Mouse (Mus musculus) MEL (cell line): ENCODE data around the gene Washc4. TPM values are rescaled to one million over a fixed set of nuclear protein-coding genes. Genes with fewer than 3 reads are reported as not detected.

Experiments
- DNase-seq: peaks from one replicate; pipeline ENCODE4 v3.0.0; 2011; ENCODE audit warnings: low read depth, low spot score
- H3K27ac ChIP-seq: 2 replicates; pipeline ENCODE4 v1.5.1; 2012; ENCODE audit warnings: low read depth, mild to moderate bottlenecking, control low read depth, low read length, moderate library complexity; ENCODE audit not compliant: control insufficient read depth
- H3K27me3 ChIP-seq, 2 experiments: fragments of 150-350 bp in 1 of 2; sonication (generic) in 1 of 2; 2 replicates each; pipeline ENCODE4 v1.6.1; 2012; ENCODE audit warnings: low read length in 2 of 2, mild to moderate bottlenecking in 2 of 2, improper control_type of control experiment in 1 of 2, moderate library complexity in 1 of 2; ENCODE audit not compliant: insufficient read depth in 2 of 2, control insufficient read depth in 1 of 2
- H3K36me3 ChIP-seq, 2 experiments: 2 replicates each; pipeline ENCODE4 v1.6.1; 2012 to 2014; ENCODE audit warnings: low read length in 2 of 2, improper control_type of control experiment in 1 of 2, inconsistent platforms in 1 of 2, mild to moderate bottlenecking in 1 of 2; ENCODE audit not compliant: insufficient read depth in 2 of 2, control insufficient read depth in 1 of 2
- H3K4me1 ChIP-seq, 2 experiments: fragments of 150-350 bp in 1 of 2; sonication (generic) in 1 of 2; 2 replicates each; pipeline ENCODE4 v1.6.1; 2012; ENCODE audit warnings: low read length in 2 of 2, improper control_type of control experiment in 1 of 2, mild to moderate bottlenecking in 1 of 2; ENCODE audit not compliant: insufficient read depth in 2 of 2, control insufficient read depth in 1 of 2
- H3K4me3 ChIP-seq, 2 experiments: fragments of 150-350 bp in 1 of 2; sonication (generic) in 1 of 2; 2 replicates each; pipeline ENCODE4 v1.5.1; 2012; ENCODE audit warnings: low read depth in 2 of 2, low read length in 2 of 2, mild to moderate bottlenecking in 2 of 2, moderate library complexity in 2 of 2, control low read depth in 1 of 2, improper control_type of control experiment in 1 of 2; ENCODE audit not compliant: control insufficient read depth in 1 of 2, insufficient read depth in 1 of 2
- H3K79me2 ChIP-seq: 2 replicates; pipeline ENCODE4 v1.6.1; 2012; ENCODE audit warnings: mild to moderate bottlenecking, low read length, moderate library complexity; ENCODE audit not compliant: control insufficient read depth, poor library complexity, insufficient read depth
- H3K9ac ChIP-seq: 2 replicates; pipeline ENCODE4 v1.6.1; 2012; ENCODE audit warnings: low read depth, mild to moderate bottlenecking, control low read depth, low read length, moderate library complexity; ENCODE audit not compliant: control insufficient read depth, poor library complexity, severe bottlenecking
- H3K9me3 ChIP-seq: fragments of 150-350 bp; sonication (generic); replicated peaks from 2 replicates; pipeline ENCODE4 v1.6.1; 2012; ENCODE audit warnings: mild to moderate bottlenecking, low read length, improper control_type of control experiment, moderate library complexity; ENCODE audit not compliant: insufficient read depth
- CTCF ChIP-seq, 3 experiments: IDR thresholded peaks in 2 of 3; conservative IDR thresholded peaks in 1 of 3; 2 replicates each; pipeline ENCODE4 v1.5.1; 2011 to 2012; ENCODE audit warnings: low read length in 3 of 3, low read depth in 2 of 3, mild to moderate bottlenecking in 2 of 3, improper control_type of control experiment in 1 of 3, inconsistent platforms in 1 of 3, mixed read lengths in 1 of 3, moderate library complexity in 1 of 3; ENCODE audit not compliant: control insufficient read depth in 1 of 3, insufficient read depth in 1 of 3, poor library complexity in 1 of 3, severe bottlenecking in 1 of 3
- ETS1 ChIP-seq: IDR thresholded peaks from 2 replicates; pipeline ENCODE4 v1.6.1; 2012; ENCODE audit warnings: low read depth, mild to moderate bottlenecking, inconsistent platforms, low read length, improper control_type of control experiment, moderate library complexity
- GATA1 ChIP-seq: IDR thresholded peaks from 2 replicates; pipeline ENCODE4 v1.6.1; 2011; ENCODE audit warnings: low read depth, low read length, improper control_type of control experiment
- MAFK ChIP-seq: IDR thresholded peaks from 2 replicates; pipeline ENCODE4 v1.6.1; 2011; ENCODE audit warnings: low read depth, mild to moderate bottlenecking, low read length, improper control_type of control experiment, borderline replicate concordance
- MAX ChIP-seq: IDR thresholded peaks from 2 replicates; pipeline ENCODE4 v1.6.1; 2011; ENCODE audit warnings: low read length, improper control_type of control experiment
- NELFE ChIP-seq: IDR thresholded peaks from 2 replicates; pipeline ENCODE4 v1.6.1; 2011; ENCODE audit warnings: low read depth, low read length, improper control_type of control experiment
- POLR2AphosphoS5 ChIP-seq: IDR thresholded peaks from 2 replicates; pipeline ENCODE4 v1.6.1; 2012; ENCODE audit warnings: low read depth, borderline replicate concordance, mild to moderate bottlenecking, inconsistent platforms, low read length, moderate library complexity, mixed read lengths
- SIN3A ChIP-seq: IDR thresholded peaks from 2 replicates; pipeline ENCODE4 v1.6.1; 2012; ENCODE audit warnings: low read length, improper control_type of control experiment, inconsistent platforms
- UBTF ChIP-seq: IDR thresholded peaks from 2 replicates; pipeline ENCODE4 v1.6.1; 2012; ENCODE audit warnings: low read depth, mild to moderate bottlenecking, inconsistent platforms, low read length, improper control_type of control experiment, moderate library complexity, borderline replicate concordance; ENCODE audit not compliant: insufficient read depth
- USF1 ChIP-seq: IDR thresholded peaks from 2 replicates; pipeline ENCODE4 v1.6.1; 2014; ENCODE audit warnings: low read depth, mild to moderate bottlenecking, inconsistent platforms, low read length, improper control_type of control experiment, moderate library complexity
- polyA plus RNA-seq, 2 experiments: library from polyadenylated mRNA; stranded (reverse) in 1 of 2; unstranded in 1 of 2; fragments of >175 nt in 1 of 2; fragments of >200 nt in 1 of 2; gene quantifications; 2 replicates each; pipeline versions ENCODE4 v1.2.1 to v1.2.4; 2012; ENCODE audit warnings: low replicate concordance in 2 of 2, low read depth in 1 of 2; ENCODE audit not compliant: insufficient read length in 2 of 2, insufficient read depth in 1 of 2, missing spikeins in 1 of 2
- total RNA-seq: library from RNA; depleted of rRNA; stranded (reverse); fragments of 300-350 nt; gene quantifications from 2 replicates; pipeline ENCODE4 v1.2.3, GENCODE M21; 2012

The Washc4 gene
- total and polyA plus RNA-seq, 3 experiments: 13.6 to 16.2 TPM; not detected in 1

GRCm38 (mm10) chr10:83539311-83539980 is 4.1 kb upstream of the Washc4 start:
- no peak overlapping the region for H3K27ac ChIP-seq
- H3K27me3 ChIP-seq: no peaks in the 10 kb centered on the region
- no peaks in the 10 kb centered on the region for H3K9me3 ChIP-seq
- H3K9ac ChIP-seq: no peak overlapping the region
- H3K4me3 ChIP-seq: no peak overlapping the region
- peaks cover 0 to 3% of the 10 kb centered on the region in 2 experiments; a peak in 2 of 4 replicates for H3K36me3 ChIP-seq
- peak; percentile 17 for DNase-seq
- H3K79me2 ChIP-seq: peaks cover 8% of the 10 kb centered on the region
- H3K4me1 ChIP-seq: peaks cover 0 to 2% of the 10 kb centered on the region in 2 experiments; a peak in 2 of 4 replicates
- TF ChIP-seq NELFE (no peak), CTCF (IDR thresholded peaks at IDR 0.05 in 2 of 3, conservative IDR thresholded peaks at IDR 0.05 in 1 of 3; ENCODE audit: control insufficient read depth in 1 of 3, insufficient read depth in 1 of 3, low read depth in 2 of 3, low read length in 3 of 3, poor library complexity in 1 of 3, severe bottlenecking in 1 of 3) (peak; percentile 12 to 33 (median 20); a peak in 3 of 6 replicates)

- DNase-seq: peak; percentile 81
- TF ChIP-seq SIN3A: 0 out of 2 replicates have a peak, but pooled peaks have one; percentile 17
- no peak for TF ChIP-seq MAX
- 0 out of 2 replicates have a peak, but pooled peaks have one; percentile 9 for TF ChIP-seq GATA1
- Histone ChIP-seq H3K36me3 (peaks cover 0 to 8% of the 10 kb centered on the region in 2 experiments; a peak in 2 of 4 replicates), H3K9me3 (no peaks in the 10 kb centered on the region), H3K4me3 (no peak overlapping the region), H3K9ac (no peak overlapping the region), H3K4me1 (no peaks in the 10 kb centered on the region; a peak in 1 of 4 replicates), H3K27me3 (no peaks in the 10 kb centered on the region), H3K27ac (no peak overlapping the region), H3K79me2 (peaks cover 12% of the 10 kb centered on the region)
These were observed 3.5 kb upstream of the Washc4 start for GRCm38 (mm10) chr10:83540092-83540491.

- Histone ChIP-seq H3K79me2 (peaks cover 19% of the 10 kb centered on the region), H3K27ac (no peak overlapping the region), H3K27me3 (no peaks in the 10 kb centered on the region), H3K36me3 (peaks cover 0 to 14% of the 10 kb centered on the region in 2 experiments; a peak in 2 of 4 replicates), H3K9ac (no peak overlapping the region), H3K9me3 (no peaks in the 10 kb centered on the region), H3K4me1 (no peaks in the 10 kb centered on the region; a peak in 2 of 4 replicates), H3K4me3 (no peak overlapping the region)
- peak; percentile 9 for DNase-seq
- TF ChIP-seq POLR2AphosphoS5: no peak
- TF ChIP-seq MAFK: no peak
- TF ChIP-seq UBTF: no peak
- TF ChIP-seq USF1: peak; percentile 54; the same call in 1 of the 2 replicates
- no peak for TF ChIP-seq ETS1
These were observed 1.3 kb upstream of the Washc4 start for GRCm38 (mm10) chr10:83542241-83542640.
